Mouse (Mus musculus): Measurements from ENCODE around the gene Gm20547. TPM values are rescaled to one million over a fixed set of nuclear protein-coding genes. Genes with fewer than 3 reads are reported as not detected.

The Gm20547 gene
- polyA plus RNA-seq (2012; rRNA removed) = 0.04 TPM in 1 of 2 replicates, not detected in the other

GRCm38 (mm10) chr17:34881683-34882310, at the start of gene Gm20547:
Gm20547 (minus strand) TSS chr17:34882042.
- TF ChIP-seq CTCF (IDR thresholded peaks at IDR 0.05; ENCODE audit: borderline replicate concordance, extremely low read depth, insufficient read depth, insufficient read length) (no peak), POLR2A (IDR thresholded peaks at IDR 0.05; ENCODE audit: borderline replicate concordance, extremely low read depth, insufficient read depth, insufficient read length, poor library complexity, severe bottlenecking) (no peak)
- no peak for DNase-seq (ENCODE audit: low read depth)

GRCm38 (mm10) chr17:34931061-34931734, 49.4 kb upstream of the Gm20547 start, which contains the start of gene Neu1:
Neu1 (plus strand) TSS chr17:34931253.
- DNase-seq (ENCODE audit: low read depth) = peak; percentile 99
- TF ChIP-seq POLR2A (IDR thresholded peaks at IDR 0.05; ENCODE audit: borderline replicate concordance, extremely low read depth, insufficient read depth, insufficient read length, poor library complexity, severe bottlenecking) (peak; percentile 27; the same call in 1 of the 2 replicates), CTCF (IDR thresholded peaks at IDR 0.05; ENCODE audit: borderline replicate concordance, extremely low read depth, insufficient read depth, insufficient read length) (peak; percentile 70)

- TF ChIP-seq POLR2A (IDR thresholded peaks at IDR 0.05; ENCODE audit: borderline replicate concordance, extremely low read depth, insufficient read depth, insufficient read length, poor library complexity, severe bottlenecking) (no peak), CTCF (IDR thresholded peaks at IDR 0.05; ENCODE audit: borderline replicate concordance, extremely low read depth, insufficient read depth, insufficient read length) (no peak)
- DNase-seq (ENCODE audit: low read depth) = no peak
Measured at GRCm38 (mm10) chr17:34928841-34929240, 47.0 kb upstream of the Gm20547 start.

GRCm38 (mm10) chr17:34927306-34928019, 45.6 kb upstream of the Gm20547 start:
- no peak for DNase-seq (ENCODE audit: low read depth)
- no peak for TF ChIP-seq CTCF (IDR thresholded peaks at IDR 0.05; ENCODE audit: borderline replicate concordance, extremely low read depth, insufficient read depth, insufficient read length)
- TF ChIP-seq POLR2A (IDR thresholded peaks at IDR 0.05; ENCODE audit: borderline replicate concordance, extremely low read depth, insufficient read depth, insufficient read length, poor library complexity, severe bottlenecking) = no peak

GRCm38 (mm10) chr17:34924258-34924657, 42.4 kb upstream of the Gm20547 start:
- no peak for DNase-seq (ENCODE audit: low read depth)
- TF ChIP-seq POLR2A (IDR thresholded peaks at IDR 0.05; ENCODE audit: borderline replicate concordance, extremely low read depth, insufficient read depth, insufficient read length, poor library complexity, severe bottlenecking) = no peak
- TF ChIP-seq CTCF (IDR thresholded peaks at IDR 0.05; ENCODE audit: borderline replicate concordance, extremely low read depth, insufficient read depth, insufficient read length) = no peak

GRCm38 (mm10) chr17:34922939-34923338, 41.1 kb upstream of the Gm20547 start:
- peak; percentile 31; the same call in 1 of the 2 replicates for TF ChIP-seq CTCF (IDR thresholded peaks at IDR 0.05; ENCODE audit: borderline replicate concordance, extremely low read depth, insufficient read depth, insufficient read length)
- no peak for TF ChIP-seq POLR2A (IDR thresholded peaks at IDR 0.05; ENCODE audit: borderline replicate concordance, extremely low read depth, insufficient read depth, insufficient read length, poor library complexity, severe bottlenecking)
- DNase-seq (ENCODE audit: low read depth) = no peak

- DNase-seq (ENCODE audit: low read depth) = no peak
Measured at GRCm38 (mm10) chr17:34917188-34917587, 35.3 kb upstream of the Gm20547 start.

GRCm38 (mm10) chr17:34916316-34916715, 34.5 kb upstream of the Gm20547 start:
- no peak for TF ChIP-seq POLR2A (IDR thresholded peaks at IDR 0.05; ENCODE audit: borderline replicate concordance, extremely low read depth, insufficient read depth, insufficient read length, poor library complexity, severe bottlenecking)
- no peak for TF ChIP-seq CTCF (IDR thresholded peaks at IDR 0.05; ENCODE audit: borderline replicate concordance, extremely low read depth, insufficient read depth, insufficient read length)
- no peak for DNase-seq (ENCODE audit: low read depth)

More at GRCm38 (mm10) chr17:34917188-34917587, 35.3 kb upstream of the Gm20547 start:
- TF ChIP-seq POLR2A (IDR thresholded peaks at IDR 0.05; ENCODE audit: borderline replicate concordance, extremely low read depth, insufficient read depth, insufficient read length, poor library complexity, severe bottlenecking) (no peak), CTCF (IDR thresholded peaks at IDR 0.05; ENCODE audit: borderline replicate concordance, extremely low read depth, insufficient read depth, insufficient read length) (no peak)

- TF ChIP-seq POLR2A (IDR thresholded peaks at IDR 0.05; ENCODE audit: borderline replicate concordance, extremely low read depth, insufficient read depth, insufficient read length, poor library complexity, severe bottlenecking) = no peak
- peak; percentile 38; the same call in 1 of the 2 replicates for TF ChIP-seq CTCF (IDR thresholded peaks at IDR 0.05; ENCODE audit: borderline replicate concordance, extremely low read depth, insufficient read depth, insufficient read length)
- no peak for DNase-seq (ENCODE audit: low read depth)
Measured at GRCm38 (mm10) chr17:34915410-34915831, 33.6 kb upstream of the Gm20547 start.

- no peak for DNase-seq (ENCODE audit: low read depth)
- TF ChIP-seq POLR2A (IDR thresholded peaks at IDR 0.05; ENCODE audit: borderline replicate concordance, extremely low read depth, insufficient read depth, insufficient read length, poor library complexity, severe bottlenecking) (no peak), CTCF (IDR thresholded peaks at IDR 0.05; ENCODE audit: borderline replicate concordance, extremely low read depth, insufficient read depth, insufficient read length) (no peak)
Measured at GRCm38 (mm10) chr17:34913930-34914665, 32.3 kb upstream of the Gm20547 start, which contains the start of gene Slc44a4. Slc44a4 (plus strand) TSS chr17:34914466.

Data from brain, embryonic 14.5 days (tissue).